Mouse (Mus musculus): ENCODE results near the gene Rel.
A peak's percentile ranks its signal among the peaks of the same experiment; 100 is the strongest.
"Not testable (repeated sequence)": the region's sequence is repeated elsewhere in the genome, so short reads cannot be mapped to it uniquely, and the experiment has no call there.

The Rel gene

GRCm38 (mm10) chr11:23770760-23771506, at the start of gene Rel:
Gene Rel (minus strand): TSS chr11:23770970.
- peak; percentile 39 for DNase-seq (ENCODE audit: extremely low spot score, low read depth, low spot score)

DNA sequence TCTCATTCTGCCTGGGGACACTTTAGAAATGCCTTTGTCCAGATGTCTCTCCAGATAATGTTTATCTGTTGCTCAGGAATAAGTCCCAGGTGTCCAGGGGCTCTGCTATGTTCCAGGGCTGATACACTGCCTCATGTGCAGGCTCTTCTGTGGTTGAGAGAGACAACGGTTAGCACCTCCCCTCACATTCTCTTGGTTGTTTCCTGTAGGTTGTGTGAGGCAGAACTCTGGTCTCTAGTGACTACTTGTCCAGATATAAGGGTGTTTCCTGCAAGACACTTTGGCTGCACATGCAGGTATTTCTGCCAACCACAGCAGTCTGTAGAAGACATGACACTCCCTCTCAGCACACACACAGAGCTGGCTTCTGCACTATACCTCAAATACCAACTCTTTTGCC, 48.0 kb upstream of the Rel start:
- DNase-seq (ENCODE audit: extremely low spot score, low read depth, low spot score), result no peak

DNA sequence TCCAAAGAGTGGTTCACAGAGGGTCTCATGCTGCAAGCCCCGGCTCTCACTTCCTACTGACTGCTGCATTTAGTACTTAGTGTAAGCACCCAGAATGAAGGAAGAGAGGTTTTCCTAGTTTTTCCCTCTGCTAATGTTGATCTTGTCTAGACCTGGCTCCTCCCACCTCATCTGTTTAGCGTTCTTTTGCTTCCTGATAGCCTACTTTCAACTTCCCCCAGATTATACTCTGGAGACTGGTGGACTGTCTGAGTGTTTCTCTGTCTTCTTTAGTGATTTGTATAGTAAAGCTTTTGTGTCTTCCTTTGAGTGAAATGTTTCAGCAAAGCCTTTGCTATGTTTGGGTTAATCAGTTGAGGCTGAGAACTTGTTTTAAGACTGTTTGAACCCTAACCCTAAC, 40.0 kb upstream of the Rel start:
- DNase-seq (ENCODE audit: extremely low spot score, low read depth, low spot score), result no peak

DNA sequence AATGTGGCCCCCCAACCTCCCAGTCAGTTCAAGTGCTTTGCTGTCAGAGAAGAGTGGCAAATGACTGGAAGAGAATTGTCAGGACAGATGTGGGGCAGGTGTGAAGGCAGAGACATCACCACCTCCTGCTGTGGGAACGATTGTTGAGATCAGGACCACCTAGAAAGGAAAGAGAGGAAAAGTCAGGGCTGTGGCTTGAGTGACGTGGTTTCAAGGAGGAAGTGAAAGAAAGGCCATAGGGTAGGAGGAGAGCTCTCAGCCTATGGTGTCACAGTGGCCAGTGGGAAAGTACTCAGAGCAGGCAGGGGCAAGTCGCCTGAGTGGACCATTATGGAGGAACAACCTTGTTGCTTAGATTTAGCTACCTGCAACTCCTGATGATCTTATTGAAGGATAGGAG, 34.9 kb upstream of the Rel start:
- DNase-seq (ENCODE audit: extremely low spot score, low read depth, low spot score), result no peak

DNA sequence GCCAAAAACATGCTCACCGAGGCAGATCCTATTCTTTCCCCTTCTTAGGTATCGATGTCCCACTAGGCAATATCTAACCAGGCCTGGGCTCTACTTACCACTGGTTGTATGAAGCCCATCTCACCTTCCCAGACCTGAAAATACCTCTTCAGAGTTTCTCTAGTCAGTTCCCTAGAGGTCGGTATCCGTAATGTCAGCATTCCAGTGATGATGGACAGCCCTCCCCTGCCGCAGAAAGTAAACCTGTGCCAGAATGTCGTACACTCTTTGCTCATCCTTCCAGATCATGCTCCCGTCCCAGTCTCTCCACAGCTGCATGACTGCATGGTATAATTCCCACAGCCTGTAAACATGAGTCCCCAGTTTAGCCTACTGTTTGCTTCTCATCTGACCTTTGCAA, 32.4 kb upstream of the Rel start:
- DNase-seq (ENCODE audit: extremely low spot score, low read depth, low spot score), result no peak

DNA sequence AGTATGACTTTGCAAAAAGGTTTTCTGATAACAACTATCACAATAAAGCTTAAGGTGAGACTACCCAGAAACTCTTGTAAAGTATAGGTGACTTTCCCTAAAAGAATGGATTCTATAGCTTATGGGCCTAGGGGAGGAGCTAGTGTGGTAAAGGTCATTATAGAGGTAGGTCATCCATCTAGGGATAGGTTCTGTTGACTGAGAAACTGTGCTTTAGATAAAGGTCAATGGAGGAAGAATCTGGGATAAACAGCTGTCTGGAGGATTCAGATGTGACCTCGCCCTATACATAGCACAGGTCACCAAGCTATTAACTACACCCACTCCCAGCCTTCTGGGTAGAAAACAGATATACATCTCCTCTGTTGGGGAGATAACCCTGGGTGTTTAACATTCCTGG, 31.5 kb upstream of the Rel start:
- no peak for DNase-seq (ENCODE audit: extremely low spot score, low read depth, low spot score)

- no peak for DNase-seq (ENCODE audit: extremely low spot score, low read depth, low spot score)
Observed at GRCm38 (mm10) chr11:23801851-23802250, 31.1 kb upstream of the Rel start.

DNA sequence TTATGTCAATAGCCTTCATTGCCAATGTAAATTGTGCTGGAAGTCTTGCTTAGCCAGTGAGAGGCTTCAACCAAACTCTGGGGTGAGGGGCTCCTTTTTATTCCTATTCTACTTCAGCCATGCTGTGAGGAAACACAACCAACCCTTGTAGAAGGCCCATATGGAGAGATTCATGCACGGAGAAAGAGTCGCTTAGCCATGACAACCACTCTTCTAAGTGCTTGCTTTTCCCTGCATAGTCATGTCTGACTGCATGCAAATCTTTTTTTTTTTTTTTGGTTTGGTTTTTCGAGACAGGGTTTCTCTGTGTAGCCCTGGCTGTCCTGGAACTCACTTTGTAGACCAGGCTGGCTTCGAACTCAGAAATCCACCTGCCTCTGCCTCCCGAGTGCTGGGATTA, 12.9 kb upstream of the Rel start:
- not testable (repeated sequence) for DNase-seq (ENCODE audit: extremely low spot score, low read depth, low spot score)

GRCm38 (mm10) chr11:23783085-23783484, 12.3 kb upstream of the Rel start:
- DNase-seq (ENCODE audit: extremely low spot score, low read depth, low spot score), result no peak

- DNase-seq (ENCODE audit: extremely low spot score, low read depth, low spot score), result no peak
Observed at GRCm38 (mm10) chr11:23782038-23782437, 11.3 kb upstream of the Rel start.

DNA sequence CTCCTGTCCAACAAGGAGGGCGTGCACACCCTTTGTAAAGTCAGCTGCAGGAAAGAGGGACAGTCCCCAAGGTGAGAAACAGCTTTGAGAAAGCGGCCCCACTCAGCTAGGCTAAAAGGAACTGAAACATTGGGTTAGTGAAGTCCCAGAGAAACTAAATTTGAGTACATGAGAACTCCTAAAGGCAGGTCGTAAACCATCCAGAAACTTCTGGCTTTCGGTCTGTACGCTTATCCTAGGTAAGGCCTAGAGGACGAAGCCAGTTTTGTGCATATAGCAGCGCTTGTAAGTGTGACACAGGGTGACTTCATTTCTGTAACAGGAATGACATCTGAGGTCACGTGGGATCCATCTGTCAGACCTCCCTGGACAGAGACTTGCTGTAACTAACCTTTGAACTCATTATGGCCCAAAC, 8.0 kb upstream of the Rel start:
- no peak for DNase-seq (ENCODE audit: extremely low spot score, low read depth, low spot score)

- DNase-seq (ENCODE audit: extremely low spot score, low read depth, low spot score), result no peak
Observed at GRCm38 (mm10) chr11:23772471-23772870, 1.7 kb upstream of the Rel start.

DNA sequence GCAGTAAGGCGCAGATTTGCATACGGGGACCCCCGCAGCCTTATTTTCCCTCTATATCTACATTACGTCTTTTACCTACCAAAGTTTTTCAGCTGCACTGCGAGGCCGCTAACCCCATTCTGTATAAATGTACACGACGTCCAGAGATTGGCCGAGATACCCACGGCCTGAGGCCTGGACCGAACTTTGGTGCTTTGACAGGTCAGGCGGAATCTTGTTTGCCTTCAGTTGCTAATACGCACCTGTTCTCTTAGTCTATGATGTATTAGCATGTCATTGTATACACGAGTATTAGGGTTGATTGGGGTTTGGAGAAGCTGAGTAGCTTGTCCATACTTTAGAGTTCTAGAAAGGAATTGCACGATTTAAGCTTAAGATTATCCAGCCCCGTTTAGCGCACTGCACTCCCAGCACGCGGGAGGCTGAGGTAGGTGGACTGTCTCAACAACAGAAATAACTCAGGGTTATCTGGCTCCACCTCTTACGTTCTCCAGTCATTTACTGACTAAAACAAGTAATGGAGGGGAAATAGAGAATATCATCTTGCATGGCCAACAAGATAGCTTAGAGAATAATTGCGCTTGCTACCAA, 832 bp upstream of the Rel start:
- DNase-seq (ENCODE audit: extremely low spot score, low read depth, low spot score), result peak; percentile 5

DNA sequence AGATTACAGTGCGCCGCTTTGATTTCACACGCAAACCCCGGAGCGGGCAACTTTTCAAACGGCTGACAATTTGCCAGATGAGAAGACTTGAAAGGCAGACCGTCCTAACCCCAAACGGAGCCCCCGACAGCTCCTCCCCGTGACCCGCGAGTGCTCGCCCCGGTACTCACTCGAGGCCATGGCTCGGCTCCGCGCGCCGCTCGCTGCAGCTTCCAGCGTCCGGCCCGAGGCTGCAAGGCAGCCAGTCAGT, 335 bp downstream of the Rel start:
- DNase-seq (ENCODE audit: extremely low spot score, low read depth, low spot score), result no peak

DNA sequence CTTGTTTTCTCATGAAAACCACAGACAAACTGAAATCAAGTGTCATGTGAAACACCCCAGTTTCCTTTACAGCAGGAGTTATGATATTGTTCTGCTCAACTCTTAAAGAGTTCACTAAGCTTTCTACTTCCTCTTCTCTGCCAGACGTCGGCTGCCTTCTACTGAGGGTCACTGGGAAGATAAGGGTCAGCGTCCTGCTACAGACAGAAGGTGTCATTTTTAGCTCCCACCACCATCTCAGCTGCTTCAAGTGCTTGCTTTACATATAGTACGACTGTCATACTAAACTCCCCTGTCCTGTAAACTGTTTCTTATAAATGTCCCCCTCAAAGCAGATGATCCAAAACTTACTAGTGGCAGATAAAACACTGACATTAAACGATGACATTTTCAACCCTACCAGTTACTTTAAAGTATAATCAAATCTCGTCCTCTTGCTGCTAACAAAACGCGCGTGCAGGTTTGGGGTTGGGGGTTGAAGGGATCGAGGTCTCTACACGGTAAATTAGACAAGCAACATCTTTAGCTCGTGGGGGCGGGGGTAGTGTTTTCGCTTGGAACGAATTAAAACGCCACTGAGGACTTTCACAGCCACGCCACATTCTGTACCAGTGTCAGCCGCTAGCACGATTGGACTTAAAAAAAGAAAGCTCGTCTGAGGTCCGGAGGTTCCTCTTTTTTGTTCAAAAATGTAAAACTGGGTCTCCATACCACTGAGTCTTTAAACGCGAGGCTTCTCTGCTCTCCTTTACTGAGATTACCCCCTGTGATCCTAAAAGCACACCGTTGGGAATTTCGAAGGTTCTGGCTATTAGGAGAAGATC, 872 bp downstream of the Rel start:
- DNase-seq (ENCODE audit: extremely low spot score, low read depth, low spot score), result peak; percentile 26

GRCm38 (mm10) chr11:23769033-23769432, 1.7 kb downstream of the Rel start:
- no peak for DNase-seq (ENCODE audit: extremely low spot score, low read depth, low spot score)

- no peak for DNase-seq (ENCODE audit: extremely low spot score, low read depth, low spot score)
Observed at GRCm38 (mm10) chr11:23767928-23768327, 2.8 kb downstream of the Rel start.

GRCm38 (mm10) chr11:23767369-23767768, 3.4 kb downstream of the Rel start:
- DNase-seq (ENCODE audit: extremely low spot score, low read depth, low spot score), result not testable (repeated sequence)

DNA sequence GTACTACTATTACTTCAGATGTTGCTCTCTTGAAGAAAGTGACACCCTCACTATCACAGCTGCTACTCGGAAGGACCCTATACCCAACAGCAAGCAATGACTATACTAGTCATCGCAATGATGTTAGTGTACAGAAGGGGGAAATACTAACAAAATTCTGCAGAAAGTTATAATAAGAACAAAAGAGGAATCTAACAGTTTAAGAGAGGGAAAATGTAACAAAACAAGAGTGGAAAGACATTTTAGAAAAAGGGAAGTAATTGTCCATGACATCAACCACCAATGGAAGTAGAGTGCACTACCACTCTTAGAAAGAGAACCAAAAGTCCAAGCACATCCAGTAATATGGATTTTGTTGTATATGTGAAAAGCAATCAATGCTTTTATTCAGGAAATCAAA, 8.1 kb downstream of the Rel start:
- no peak for DNase-seq (ENCODE audit: extremely low spot score, low read depth, low spot score)

DNA sequence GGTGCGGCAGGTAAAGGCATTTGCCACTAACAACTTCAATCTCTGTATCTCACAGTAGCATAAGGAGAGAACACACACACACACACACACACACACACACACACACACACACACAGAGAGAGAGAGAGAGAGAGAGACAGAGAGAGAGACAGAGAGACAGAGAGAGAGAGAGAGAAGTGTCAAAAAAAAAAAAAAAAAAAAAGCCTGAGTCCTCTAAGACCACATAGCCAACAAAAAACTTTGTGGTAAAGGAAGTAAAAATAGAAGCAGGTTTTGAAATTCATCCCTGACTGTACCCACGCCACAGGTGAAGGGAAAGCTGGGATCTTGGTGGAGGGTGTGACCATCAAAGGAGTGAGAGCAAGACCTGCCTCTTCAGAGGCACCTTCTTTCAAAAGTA, 12.6 kb downstream of the Rel start:
- no peak for DNase-seq (ENCODE audit: extremely low spot score, low read depth, low spot score)

DNA sequence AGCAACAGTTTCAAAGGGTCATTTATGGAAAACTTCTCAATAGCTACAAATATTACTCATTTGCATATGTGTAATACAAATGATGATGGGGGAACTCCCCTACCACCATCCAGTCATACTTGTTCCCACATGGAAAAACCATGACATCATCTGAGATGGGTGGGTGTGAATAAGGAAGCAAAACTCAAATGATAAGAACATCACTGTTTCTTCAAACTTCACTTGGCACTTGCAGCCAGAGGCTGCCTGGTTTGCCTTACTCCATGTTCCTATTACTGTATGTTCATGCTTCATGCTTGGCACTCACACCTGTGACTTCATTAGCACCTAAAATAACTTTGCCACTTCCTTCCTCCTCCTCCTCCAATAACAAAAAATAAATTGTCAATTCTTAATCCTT, 16.4 kb downstream of the Rel start:
- no peak for DNase-seq (ENCODE audit: extremely low spot score, low read depth, low spot score)

DNA sequence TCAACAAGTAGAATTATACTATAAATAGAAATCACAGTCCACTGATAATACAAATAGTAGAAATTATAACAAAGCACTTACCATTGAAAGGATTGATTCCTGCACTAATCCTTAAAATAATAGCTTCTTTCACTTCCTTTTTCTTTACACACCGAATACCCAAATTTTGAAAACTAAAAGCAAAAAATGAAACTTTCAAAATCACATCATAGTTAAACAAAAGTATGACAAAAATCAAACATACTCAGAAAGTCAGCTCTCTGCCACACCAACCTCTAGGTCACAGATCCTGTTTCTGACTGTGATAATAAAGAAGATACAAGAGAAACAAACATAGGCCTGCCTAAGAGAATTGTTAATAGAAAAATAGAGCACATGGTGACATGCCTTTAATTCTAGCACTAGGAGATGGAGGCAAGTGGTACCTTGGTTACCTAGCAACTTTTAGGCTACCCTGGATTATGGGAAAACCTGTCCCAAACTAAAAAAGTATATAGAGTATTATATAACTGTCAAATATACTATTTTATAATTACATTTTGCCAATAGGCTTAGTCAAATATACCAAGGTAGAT, 17.5 kb downstream of the Rel start:
- DNase-seq (ENCODE audit: extremely low spot score, low read depth, low spot score), result no peak
